Mouse (Mus musculus) midbrain, embryonic 14.5 days (tissue): ENCODE measurements around the gene Hspa1a. TPM values are rescaled to one million over a fixed set of nuclear protein-coding genes. Genes with fewer than 3 reads are reported as not detected.

Experiments
- polyA plus RNA-seq: library from polyadenylated mRNA; unstranded; fragments of >200 nt; fragmentation: Nextera tagmentation; extraction: Ambion mirVana; gene quantifications from 2 replicates; pipeline ENCODE4 v1.2.1, GENCODE M21; 2014

The Hspa1a gene
- polyA plus RNA-seq, 1 experiment from 2014 or later = 5.6 TPM

Other genes starting within 250 kb of the Hspa1a start
- gene C4b, start 228.3 kb downstream of the Hspa1a start, polyA plus RNA-seq = 0.09 TPM in 1 of 2 replicates, not detected in the other
- gene Cyp21a1, start 167.6 kb downstream of the Hspa1a start, polyA plus RNA-seq = not detected in 2 replicates
- 32.1 and 39.3 TPM in 2 replicates for gene Stk19, start 135.2 kb downstream of the Hspa1a start, polyA plus RNA-seq
- gene Dxo, start 135.1 kb downstream of the Hspa1a start, polyA plus RNA-seq = 66.6 and 68.6 TPM in 2 replicates
- gene Skiv2l, start 121.9 kb downstream of the Hspa1a start, polyA plus RNA-seq = 47.7 and 55.5 TPM in 2 replicates
- gene Nelfe, start 121.8 kb downstream of the Hspa1a start, polyA plus RNA-seq = 75.5 and 85.3 TPM in 2 replicates
- 1.8 and 3.0 TPM in 2 replicates for gene Cfb, start 109.6 kb downstream of the Hspa1a start, polyA plus RNA-seq
- gene Zbtb12, start 92.7 kb downstream of the Hspa1a start, polyA plus RNA-seq = 3.0 and 6.8 TPM in 2 replicates
- gene Gm20547, start 90.1 kb downstream of the Hspa1a start, polyA plus RNA-seq = not detected in 2 replicates
- 2.1 and 3.6 TPM in 2 replicates for gene C2, start 73.9 kb downstream of the Hspa1a start, polyA plus RNA-seq
- 91.6 and 97.0 TPM in 2 replicates for gene Ehmt2, start 73.7 kb downstream of the Hspa1a start, polyA plus RNA-seq
- not detected in 2 replicates for gene Slc44a4, start 57.7 kb downstream of the Hspa1a start, polyA plus RNA-seq
- gene Neu1, start 40.9 kb downstream of the Hspa1a start, polyA plus RNA-seq = 25.1 and 28.2 TPM in 2 replicates
- gene Hspa1b, start 12.9 kb downstream of the Hspa1a start, polyA plus RNA-seq = 0.17 and 0.53 TPM in 2 replicates
- 1.1 and 2.3 TPM in 2 replicates for gene Gm20481, start 2.2 kb downstream of the Hspa1a start, polyA plus RNA-seq
- 1.6 and 2.3 TPM in 2 replicates for gene Hspa1l, start 547 bp upstream of the Hspa1a start, polyA plus RNA-seq
- gene Lsm2, start 9.7 kb upstream of the Hspa1a start, polyA plus RNA-seq = 103 and 110 TPM in 2 replicates
- 43.4 and 51.1 TPM in 2 replicates for gene Vars, start 28.8 kb upstream of the Hspa1a start, polyA plus RNA-seq
- 0.12 and 0.16 TPM in 2 replicates for gene Vwa7, start 44.4 kb upstream of the Hspa1a start, polyA plus RNA-seq
- 2.0 and 2.2 TPM in 2 replicates for gene Sapcd1, start 55.9 kb upstream of the Hspa1a start, polyA plus RNA-seq
- gene Msh5, start 74.6 kb upstream of the Hspa1a start, polyA plus RNA-seq = 2.1 and 2.8 TPM in 2 replicates
- 17.7 and 22.8 TPM in 2 replicates for gene Clic1, start 77.8 kb upstream of the Hspa1a start, polyA plus RNA-seq
- gene Ddah2, start 86.9 kb upstream of the Hspa1a start, polyA plus RNA-seq = 375 and 392 TPM in 2 replicates
- gene Ly6g6c, start 93.2 kb upstream of the Hspa1a start, polyA plus RNA-seq = not detected in 2 replicates
- gene Mpig6b, start 94.0 kb upstream of the Hspa1a start, polyA plus RNA-seq = 0.11 and 0.21 TPM in 2 replicates
- gene Ly6g6e, start 104.7 kb upstream of the Hspa1a start, polyA plus RNA-seq = 0.62 TPM in 1 of 2 replicates, not detected in the other
- gene Ly6g6d, start 105.9 kb upstream of the Hspa1a start, polyA plus RNA-seq = 0.78 and 1.5 TPM in 2 replicates
- gene Ly6g6f, start 113.5 kb upstream of the Hspa1a start, polyA plus RNA-seq = not detected in 2 replicates
- 79.4 and 86.0 TPM in 2 replicates for gene Abhd16a, start 117.1 kb upstream of the Hspa1a start, polyA plus RNA-seq
- gene Ly6g5c, start 136.1 kb upstream of the Hspa1a start, polyA plus RNA-seq = not detected in 2 replicates
- 1.3 TPM in 2 replicates for gene Ly6g5b, start 143.3 kb upstream of the Hspa1a start, polyA plus RNA-seq
- 24.2 and 25.4 TPM in 2 replicates for gene Gpank1, start 149.3 kb upstream of the Hspa1a start, polyA plus RNA-seq
- gene Csnk2b, start 149.9 kb upstream of the Hspa1a start, polyA plus RNA-seq = 328 and 334 TPM in 2 replicates
- 6.0 and 6.8 TPM in 2 replicates for gene D17H6S53E, start 154.2 kb upstream of the Hspa1a start, polyA plus RNA-seq
- gene Apom, start 159.9 kb upstream of the Hspa1a start, polyA plus RNA-seq = 0.57 TPM in 1 of 2 replicates, not detected in the other
- gene Bag6, start 163.0 kb upstream of the Hspa1a start, polyA plus RNA-seq = 122 and 136 TPM in 2 replicates
- 191 and 194 TPM in 2 replicates for gene Prrc2a, start 192.7 kb upstream of the Hspa1a start, polyA plus RNA-seq
- 3.3 and 8.8 TPM in 2 replicates for gene Aif1, start 203.9 kb upstream of the Hspa1a start, polyA plus RNA-seq
- gene Lst1, start 216.3 kb upstream of the Hspa1a start, polyA plus RNA-seq = 3.8 and 9.0 TPM in 2 replicates
- 0.74 and 0.84 TPM in 2 replicates for gene Ltb, start 222.3 kb upstream of the Hspa1a start, polyA plus RNA-seq
- gene Tnf, start 229.9 kb upstream of the Hspa1a start, polyA plus RNA-seq = not detected in 2 replicates
- gene Lta, start 233.2 kb upstream of the Hspa1a start, polyA plus RNA-seq = 0.20 and 0.73 TPM in 2 replicates
- gene Gm16181, start 248.7 kb upstream of the Hspa1a start, polyA plus RNA-seq = not detected in 2 replicates